Mouse (Mus musculus): ENCODE measurements around the gene Cenpe. TPM values are rescaled to one million over a fixed set of nuclear protein-coding genes. Genes with fewer than 3 reads are reported as not detected.

Cenpe gene
- polyA plus RNA-seq, 1 experiment = 0.66 TPM

DNA sequence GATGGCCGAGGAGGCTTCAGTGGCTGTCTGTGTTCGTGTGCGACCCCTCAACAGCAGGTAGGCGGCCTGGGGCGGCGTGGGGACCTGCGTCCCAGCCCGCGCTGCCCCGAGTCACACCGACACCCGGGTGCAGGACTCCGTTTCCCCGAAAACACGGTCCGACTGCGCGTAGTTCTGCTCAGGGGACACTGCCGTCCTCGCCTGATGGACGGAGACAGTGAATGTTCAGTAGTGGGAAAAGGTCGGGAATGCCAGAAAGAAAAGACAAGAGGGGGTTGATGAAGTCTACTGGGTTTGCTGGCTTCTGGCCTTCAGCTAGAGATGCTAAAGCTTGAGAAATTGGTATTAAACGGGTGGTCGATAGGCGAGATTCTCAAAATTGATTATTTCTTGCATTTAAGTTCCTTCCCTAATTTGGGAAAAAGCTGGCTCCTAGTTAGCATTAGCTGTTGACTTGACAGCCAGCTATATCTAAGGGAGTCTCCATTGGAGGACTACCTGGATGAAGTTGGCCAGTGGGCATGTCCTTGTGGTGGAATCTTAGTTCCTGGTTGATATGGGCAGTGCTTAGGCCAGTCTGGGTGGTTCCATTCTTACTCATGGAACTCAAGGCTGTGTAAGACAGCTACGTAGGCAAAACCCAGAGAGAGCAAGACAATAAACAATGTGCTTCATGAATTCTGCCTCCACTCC lies 467 bp downstream of the Cenpe start:
- Histone ChIP-seq H3K4me3 (ENCODE audit: low read depth, low read length) (peak overlapping the region; percentile 91), H3K27me3 (ENCODE audit: control insufficient read depth, insufficient read depth, low read length) (no peaks in the 10 kb centered on the region), H3K36me3 (ENCODE audit: control insufficient read depth, insufficient read depth, low read length) (peaks cover 5% of the 10 kb centered on the region), H3K4me1 (ENCODE audit: control insufficient read depth, insufficient read depth, insufficient read length, low read length) (peaks cover 4% of the 10 kb centered on the region), H3K27ac (ENCODE audit: insufficient read depth, low read depth, low read length) (no peak overlapping the region)
- TF ChIP-seq POLR2A (IDR thresholded peaks at IDR 0.05; ENCODE audit: low read depth, low read length) (no peak), CTCF (IDR thresholded peaks at IDR 0.05; ENCODE audit: extremely low read depth, insufficient read length, insufficient replicate concordance, low read depth, low read length) (no peak)
- WGBS = under 1% methylated on average over 26 of the region's 26 CpGs

DNA sequence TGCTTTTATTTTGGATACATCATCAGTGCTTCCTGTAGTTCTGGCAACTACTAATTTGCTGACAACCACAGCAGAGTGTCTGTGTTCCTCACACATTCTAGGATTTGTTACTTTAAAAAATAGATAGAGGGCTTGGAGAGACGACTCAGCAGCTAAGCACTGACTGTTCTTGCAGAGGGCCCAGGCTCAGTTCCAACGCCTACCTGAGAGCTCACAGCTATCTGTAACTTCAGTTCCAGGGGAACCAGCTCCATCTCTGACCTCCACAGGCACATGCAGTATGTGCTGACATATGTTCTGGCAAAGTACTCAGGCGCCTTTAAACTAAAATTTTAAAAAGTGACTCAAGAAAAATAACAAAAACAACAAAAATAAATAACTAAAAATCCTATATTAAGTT lies 19.7 kb downstream of the Cenpe start:
- Histone ChIP-seq H3K36me3 (ENCODE audit: control insufficient read depth, insufficient read depth, low read length) (peaks cover 21% of the 10 kb centered on the region), H3K27ac (ENCODE audit: insufficient read depth, low read depth, low read length) (no peak overlapping the region), H3K27me3 (ENCODE audit: control insufficient read depth, insufficient read depth, low read length) (no peaks in the 10 kb centered on the region), H3K4me3 (ENCODE audit: low read depth, low read length) (no peak overlapping the region), H3K4me1 (ENCODE audit: control insufficient read depth, insufficient read depth, insufficient read length, low read length) (0 out of 2 replicates have a peak, but pooled peaks cover 2% of the 10 kb centered on the region)
- 57% methylated on average over 3 of the region's 3 CpGs for WGBS
- no peak for TF ChIP-seq POLR2A (IDR thresholded peaks at IDR 0.05; ENCODE audit: low read depth, low read length)
- TF ChIP-seq CTCF (IDR thresholded peaks at IDR 0.05; ENCODE audit: extremely low read depth, insufficient read length, insufficient replicate concordance, low read depth, low read length) = no peak

DNA sequence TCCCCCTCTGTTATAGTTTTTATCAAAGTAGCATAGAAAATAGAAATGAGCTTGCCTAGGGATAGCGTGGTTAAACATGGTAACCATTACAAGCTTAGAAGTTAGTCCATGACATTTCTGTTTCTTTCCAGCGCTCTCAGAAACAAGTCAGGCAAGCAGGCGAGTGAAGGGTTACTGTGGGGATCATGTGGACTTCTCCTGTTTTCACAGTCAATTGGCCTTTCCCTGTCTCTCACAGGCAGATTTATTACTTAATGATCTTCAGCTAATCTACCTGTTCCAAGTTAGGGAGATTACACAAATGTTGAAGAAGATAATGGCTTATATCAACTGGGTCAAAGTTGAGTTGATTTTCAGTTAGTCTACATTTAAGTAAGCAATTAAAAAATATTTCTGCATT lies 20.1 kb downstream of the Cenpe start:
- Histone ChIP-seq H3K27ac (ENCODE audit: insufficient read depth, low read depth, low read length) (no peak overlapping the region), H3K4me1 (ENCODE audit: control insufficient read depth, insufficient read depth, insufficient read length, low read length) (0 out of 2 replicates have a peak, but pooled peaks cover 2% of the 10 kb centered on the region), H3K36me3 (ENCODE audit: control insufficient read depth, insufficient read depth, low read length) (peaks cover 23% of the 10 kb centered on the region), H3K4me3 (ENCODE audit: low read depth, low read length) (no peak overlapping the region), H3K27me3 (ENCODE audit: control insufficient read depth, insufficient read depth, low read length) (no peaks in the 10 kb centered on the region)
- TF ChIP-seq POLR2A (IDR thresholded peaks at IDR 0.05; ENCODE audit: low read depth, low read length) = no peak
- WGBS = 49% methylated on average over 3 of the region's 3 CpGs

DNA sequence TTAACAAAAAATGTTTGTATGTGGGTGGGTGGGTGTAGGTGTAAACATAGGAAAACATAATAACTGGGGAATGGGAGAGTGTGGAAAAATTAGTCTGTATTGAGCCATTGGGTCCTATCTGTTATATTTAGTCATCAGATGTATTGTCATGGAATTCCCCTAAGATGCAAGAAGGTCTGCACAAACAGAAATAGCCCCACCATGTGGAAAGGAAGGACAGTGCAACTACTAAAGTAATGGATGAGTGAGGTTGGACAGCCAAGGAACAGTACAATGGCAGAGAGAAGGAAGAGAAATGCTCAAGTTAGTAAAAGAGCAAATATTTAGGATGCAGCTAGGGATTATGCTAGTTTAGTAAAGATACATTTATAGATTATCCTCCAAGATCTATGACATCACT lies 33.4 kb downstream of the Cenpe start:
- Histone ChIP-seq H3K27ac (ENCODE audit: insufficient read depth, low read depth, low read length) (no peak overlapping the region), H3K4me1 (ENCODE audit: control insufficient read depth, insufficient read depth, insufficient read length, low read length) (no peaks in the 10 kb centered on the region), H3K36me3 (ENCODE audit: control insufficient read depth, insufficient read depth, low read length) (peaks cover 26% of the 10 kb centered on the region), H3K4me3 (ENCODE audit: low read depth, low read length) (no peak overlapping the region), H3K27me3 (ENCODE audit: control insufficient read depth, insufficient read depth, low read length) (no peaks in the 10 kb centered on the region)
- TF ChIP-seq POLR2A (IDR thresholded peaks at IDR 0.05; ENCODE audit: low read depth, low read length) (no peak), CTCF (IDR thresholded peaks at IDR 0.05; ENCODE audit: extremely low read depth, insufficient read length, insufficient replicate concordance, low read depth, low read length) (no peak)

DNA sequence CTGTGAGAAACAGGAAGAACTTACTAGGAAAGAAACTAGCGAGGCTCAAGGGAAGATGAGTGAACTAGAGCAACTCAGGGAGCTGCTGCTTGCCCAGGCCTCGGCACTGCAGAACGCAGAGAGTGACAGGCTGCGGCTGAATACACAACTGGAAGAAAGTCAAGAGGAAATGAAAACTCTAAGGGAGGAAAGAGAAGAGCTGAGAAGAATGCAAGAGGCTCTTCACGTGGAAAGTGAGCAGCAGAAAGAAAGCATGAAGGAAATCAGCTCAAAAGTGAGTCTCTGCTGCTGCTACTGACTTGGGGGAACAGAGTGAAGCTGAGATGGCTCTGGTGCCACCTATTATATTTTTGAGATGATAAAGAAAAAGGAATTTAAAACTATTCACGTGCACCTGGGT lies 34.5 kb downstream of the Cenpe start:
- WGBS = 94% methylated on average over 6 of the region's 6 CpGs
- peaks cover 31% of the 10 kb centered on the region for H3K36me3 ChIP-seq (ENCODE audit: control insufficient read depth, insufficient read depth, low read length)
- H3K4me3 ChIP-seq (ENCODE audit: low read depth, low read length) = no peak overlapping the region
- no peak overlapping the region for H3K27ac ChIP-seq (ENCODE audit: insufficient read depth, low read depth, low read length)
- no peaks in the 10 kb centered on the region for H3K27me3 ChIP-seq (ENCODE audit: control insufficient read depth, insufficient read depth, low read length)
- H3K4me1 ChIP-seq (ENCODE audit: control insufficient read depth, insufficient read depth, insufficient read length, low read length) = no peaks in the 10 kb centered on the region
- TF ChIP-seq POLR2A (IDR thresholded peaks at IDR 0.05; ENCODE audit: low read depth, low read length) (no peak), CTCF (IDR thresholded peaks at IDR 0.05; ENCODE audit: extremely low read depth, insufficient read length, insufficient replicate concordance, low read depth, low read length) (no peak)

DNA sequence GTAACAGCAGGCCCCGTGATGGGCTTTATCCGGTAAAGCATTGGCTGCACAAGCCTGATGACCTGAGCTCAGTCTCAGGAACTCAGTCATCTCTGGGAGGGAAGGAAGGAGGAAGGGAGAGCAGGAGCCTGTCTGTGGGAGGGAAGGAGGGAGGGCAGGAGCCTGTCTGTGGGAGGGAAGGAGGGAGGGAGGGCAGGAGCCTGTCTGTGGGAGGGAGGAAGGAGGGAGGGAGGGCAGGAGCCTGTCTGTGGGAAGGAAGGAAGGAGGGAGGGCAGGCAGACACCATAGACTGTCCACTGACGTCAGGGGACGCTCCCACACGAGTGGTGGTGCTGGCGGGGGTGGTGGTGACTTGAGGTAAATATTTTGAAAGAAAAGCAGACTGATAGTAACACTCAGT lies 36.8 kb downstream of the Cenpe start:
- H3K27ac ChIP-seq (ENCODE audit: insufficient read depth, low read depth, low read length) = no peak overlapping the region
- WGBS = 75% methylated on average over 6 of the region's 6 CpGs
- H3K4me1 ChIP-seq (ENCODE audit: control insufficient read depth, insufficient read depth, insufficient read length, low read length) = no peaks in the 10 kb centered on the region
- peaks cover 27% of the 10 kb centered on the region for H3K36me3 ChIP-seq (ENCODE audit: control insufficient read depth, insufficient read depth, low read length)
- H3K27me3 ChIP-seq (ENCODE audit: control insufficient read depth, insufficient read depth, low read length) = no peaks in the 10 kb centered on the region
- TF ChIP-seq POLR2A (IDR thresholded peaks at IDR 0.05; ENCODE audit: low read depth, low read length) (no peak), CTCF (IDR thresholded peaks at IDR 0.05; ENCODE audit: extremely low read depth, insufficient read length, insufficient replicate concordance, low read depth, low read length) (no peak)
- no peak overlapping the region for H3K4me3 ChIP-seq (ENCODE audit: low read depth, low read length)

DNA sequence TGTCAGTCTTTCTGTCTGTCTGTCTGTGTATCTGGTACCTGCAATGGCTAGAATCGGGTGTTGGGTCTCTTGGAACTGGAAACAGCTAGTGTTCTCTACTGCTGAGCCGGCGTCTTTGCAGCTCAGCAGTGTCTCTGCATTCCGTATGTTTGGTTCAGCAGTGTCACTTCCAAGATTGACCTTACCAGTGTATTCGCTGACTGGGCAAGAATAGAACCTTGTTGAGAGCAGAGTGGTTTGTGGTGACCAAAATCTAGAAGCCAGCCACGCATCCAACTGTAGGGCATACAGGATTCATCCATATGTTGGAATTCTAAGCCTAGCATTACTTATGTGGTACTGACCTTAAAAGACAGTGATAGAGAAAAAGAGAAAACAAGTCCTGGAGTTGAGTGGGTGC lies 39.5 kb downstream of the Cenpe start:
- Histone ChIP-seq H3K27ac (ENCODE audit: insufficient read depth, low read depth, low read length) (no peak overlapping the region), H3K4me3 (ENCODE audit: low read depth, low read length) (no peak overlapping the region), H3K4me1 (ENCODE audit: control insufficient read depth, insufficient read depth, insufficient read length, low read length) (no peaks in the 10 kb centered on the region), H3K36me3 (ENCODE audit: control insufficient read depth, insufficient read depth, low read length) (peaks cover 23% of the 10 kb centered on the region), H3K27me3 (ENCODE audit: control insufficient read depth, insufficient read depth, low read length) (no peaks in the 10 kb centered on the region)
- 96% methylated on average over 6 of the region's 6 CpGs for WGBS
- TF ChIP-seq POLR2A (IDR thresholded peaks at IDR 0.05; ENCODE audit: low read depth, low read length) (no peak), CTCF (IDR thresholded peaks at IDR 0.05; ENCODE audit: extremely low read depth, insufficient read length, insufficient replicate concordance, low read depth, low read length) (no peak)

All from small intestine, adult 2 months (tissue).